Mouse (Mus musculus) hindbrain, embryonic 13.5 days (tissue): ENCODE measurements around the gene F11r. TPM values are rescaled to one million over a fixed set of nuclear protein-coding genes. Genes with fewer than 3 reads are reported as not detected.

Experiments used
- ATAC-seq: fragments of 200-750 bp; cut with Nextera tagmentation; 2 replicates; pipeline ENCODE4 v1.8.0; 2017; ENCODE audit warnings: moderate TSS enrichment; ENCODE audit not compliant: low FRiP score
- H3K27ac ChIP-seq: fragments of 300-500 bp; sonication (generic); 2 replicates; pipeline ENCODE4 v1.5.1; 2015; ENCODE audit warnings: inconsistent platforms, mild to moderate bottlenecking, moderate library complexity
- H3K27me3 ChIP-seq: fragments of 300-500 bp; sonication (generic); 2 replicates; pipeline ENCODE4 v1.6.1; 2015; ENCODE audit warnings: mild to moderate bottlenecking, inconsistent platforms
- H3K36me3 ChIP-seq: fragments of 300-500 bp; sonication (generic); 2 replicates; pipeline ENCODE4 v1.6.1; 2015; ENCODE audit warnings: mild to moderate bottlenecking, inconsistent platforms
- H3K4me1 ChIP-seq: fragments of 300-500 bp; sonication (generic); replicated peaks from 2 replicates; pipeline ENCODE4 v1.6.1; 2015; ENCODE audit warnings: inconsistent platforms
- H3K4me2 ChIP-seq: fragments of 300-500 bp; sonication (generic); 2 replicates; pipeline ENCODE4 v1.6.1; 2015; ENCODE audit warnings: inconsistent platforms, mild to moderate bottlenecking, moderate library complexity
- H3K4me3 ChIP-seq: fragments of 300-500 bp; sonication (generic); 2 replicates; pipeline ENCODE4 v1.5.1; 2015; ENCODE audit warnings: mild to moderate bottlenecking, inconsistent platforms
- H3K9ac ChIP-seq: fragments of 300-500 bp; sonication (generic); 2 replicates; pipeline ENCODE4 v1.6.1; 2015; ENCODE audit warnings: mild to moderate bottlenecking, inconsistent platforms
- H3K9me3 ChIP-seq: fragments of 300-500 bp; sonication (generic); 2 replicates; pipeline ENCODE4 v1.6.1; 2016; ENCODE audit warnings: inconsistent platforms
- WGBS: fragments of 180-500 bp; shearing (Covaris S2); methylation state at CpG from one replicate; pipeline ENCODE4 v1.1.7; 2015; 5-methylcytosine and 5-hydroxymethylcytosine counted together
- polyA plus RNA-seq: library from polyadenylated mRNA; unstranded; fragments of >200 nt; fragmentation: Nextera tagmentation; extraction: Ambion mirVana; gene quantifications from 2 replicates; pipeline ENCODE4 v1.2.1, GENCODE M21; 2015

F11r gene
- 12.2 and 13.3 TPM in 2 replicates for polyA plus RNA-seq

GRCm38 (mm10) chr1:171437264-171438013, at the start of gene F11r:
Gene F11r, plus strand, starts transcription at chr1:171437535.
- Histone ChIP-seq H3K27ac (no peak within 1 kb of the TSS), H3K9me3 (no peaks in the 10 kb centered on the region), H3K4me3 (peak within 1 kb of the TSS; percentile 39), H3K9ac (peak within 1 kb of the TSS; percentile 56), H3K4me2 (peak within 1 kb of the TSS; percentile 56), H3K4me1 (peaks cover 10% of the 10 kb centered on the region), H3K36me3 (no peaks in the 10 kb centered on the region), H3K27me3 (peaks cover 46% of the 10 kb centered on the region)
- ATAC-seq = peak; percentile 65; the same call in 1 of the 2 replicates
- WGBS = under 1% methylated on average over 46 of the region's 46 CpGs

GRCm38 (mm10) chr1:171388376-171389102, 48.8 kb upstream of the F11r start, which contains the start of gene Arhgap30:
Gene Arhgap30, plus strand, starts transcription at chr1:171388954.
- Histone ChIP-seq H3K27me3 (no peaks in the 10 kb centered on the region), H3K4me1 (peaks cover 3% of the 10 kb centered on the region), H3K9ac (no peak within 1 kb of the TSS), H3K4me2 (no peak within 1 kb of the TSS), H3K27ac (no peak within 1 kb of the TSS), H3K9me3 (no peaks in the 10 kb centered on the region), H3K36me3 (no peaks in the 10 kb centered on the region), H3K4me3 (no peak within 1 kb of the TSS)
- ATAC-seq = no peak
- 80% methylated on average over 15 of the region's 15 CpGs for WGBS

- Histone ChIP-seq H3K4me1 (peaks cover 3% of the 10 kb centered on the region), H3K4me2 (no peak overlapping the region), H3K9me3 (no peaks in the 10 kb centered on the region), H3K36me3 (no peaks in the 10 kb centered on the region), H3K4me3 (no peak overlapping the region), H3K27me3 (0 out of 2 replicates have a peak, but pooled peaks cover 6% of the 10 kb centered on the region), H3K27ac (no peak overlapping the region), H3K9ac (no peak overlapping the region)
- 77% methylated on average over 4 of the region's 4 CpGs for WGBS
- no peak for ATAC-seq
Observed at GRCm38 (mm10) chr1:171390101-171390500, 47.2 kb upstream of the F11r start.

GRCm38 (mm10) chr1:171401821-171402220, 35.5 kb upstream of the F11r start:
- H3K27ac ChIP-seq = no peak overlapping the region
- no peaks in the 10 kb centered on the region for H3K36me3 ChIP-seq
- H3K9ac ChIP-seq = no peak overlapping the region
- no peaks in the 10 kb centered on the region for H3K4me1 ChIP-seq
- no peaks in the 10 kb centered on the region for H3K9me3 ChIP-seq
- H3K4me2 ChIP-seq = no peak overlapping the region
- ATAC-seq = no peak
- peaks cover 10% of the 10 kb centered on the region for H3K27me3 ChIP-seq
- no peak overlapping the region for H3K4me3 ChIP-seq
- 78% methylated on average over 4 of the region's 4 CpGs for WGBS

GRCm38 (mm10) chr1:171402991-171403390, 34.3 kb upstream of the F11r start:
- H3K4me2 ChIP-seq = no peak overlapping the region
- H3K9me3 ChIP-seq = no peaks in the 10 kb centered on the region
- H3K9ac ChIP-seq = no peak overlapping the region

GRCm38 (mm10) chr1:171407263-171407662, 30.1 kb upstream of the F11r start:
- no peak for ATAC-seq
- H3K4me2 ChIP-seq = no peak overlapping the region
- peaks cover 33% of the 10 kb centered on the region for H3K27me3 ChIP-seq

More at GRCm38 (mm10) chr1:171402991-171403390, 34.3 kb upstream of the F11r start:
- Histone ChIP-seq H3K27ac (no peak overlapping the region), H3K27me3 (peaks cover 19% of the 10 kb centered on the region), H3K4me3 (no peak overlapping the region), H3K36me3 (no peaks in the 10 kb centered on the region), H3K4me1 (no peaks in the 10 kb centered on the region)
- no peak for ATAC-seq
- 83% methylated on average over 6 of the region's 9 CpGs for WGBS

GRCm38 (mm10) chr1:171410231-171410630, 27.1 kb upstream of the F11r start:
- no peak for ATAC-seq
- Histone ChIP-seq H3K36me3 (peaks cover 7% of the 10 kb centered on the region), H3K4me2 (no peak overlapping the region), H3K4me1 (peaks cover 22% of the 10 kb centered on the region), H3K27ac (no peak overlapping the region), H3K9ac (no peak overlapping the region), H3K9me3 (no peaks in the 10 kb centered on the region), H3K27me3 (peaks cover 28% of the 10 kb centered on the region), H3K4me3 (peak overlapping the region; percentile 92; the same call in 1 of the 2 replicates)
- 91% methylated on average over 1 of the region's 1 CpGs for WGBS

More at GRCm38 (mm10) chr1:171407263-171407662, 30.1 kb upstream of the F11r start:
- H3K9ac ChIP-seq = no peak overlapping the region
- H3K4me3 ChIP-seq = no peak overlapping the region
- no peaks in the 10 kb centered on the region for H3K4me1 ChIP-seq
- no peaks in the 10 kb centered on the region for H3K36me3 ChIP-seq
- H3K27ac ChIP-seq = no peak overlapping the region
- WGBS = 88% methylated on average over 5 of the region's 5 CpGs
- H3K9me3 ChIP-seq = no peaks in the 10 kb centered on the region

- Histone ChIP-seq H3K9ac (peak within 1 kb of the TSS; percentile 98), H3K27ac (peak within 1 kb of the TSS; percentile 97), H3K36me3 (peaks cover 15% of the 10 kb centered on the region), H3K27me3 (peaks cover 28% of the 10 kb centered on the region), H3K4me3 (peak within 1 kb of the TSS; percentile 92), H3K4me2 (peak within 1 kb of the TSS; percentile 60), H3K9me3 (no peaks in the 10 kb centered on the region), H3K4me1 (peaks cover 22% of the 10 kb centered on the region)
- 1% methylated on average over 36 of the region's 36 CpGs for WGBS
- ATAC-seq = peak; percentile 98
Observed at GRCm38 (mm10) chr1:171410947-171411484, 26.3 kb upstream of the F11r start, which contains the start of gene Usf1. Gene Usf1, plus strand, starts transcription at chr1:171411313.

GRCm38 (mm10) chr1:171411492-171411941, 25.8 kb upstream of the F11r start:
- peaks cover 20% of the 10 kb centered on the region for H3K36me3 ChIP-seq
- peak overlapping the region; percentile 98 for H3K9ac ChIP-seq
- H3K4me2 ChIP-seq = peak overlapping the region; percentile 60
- peak; percentile 81 for ATAC-seq
- H3K27me3 ChIP-seq = peaks cover 24% of the 10 kb centered on the region
- H3K9me3 ChIP-seq = no peaks in the 10 kb centered on the region
- H3K4me3 ChIP-seq = peak overlapping the region; percentile 92
- WGBS = 0% methylated on average over 39 of the region's 39 CpGs
- H3K27ac ChIP-seq = peak overlapping the region; percentile 97
- H3K4me1 ChIP-seq = peaks cover 22% of the 10 kb centered on the region

- H3K4me3 ChIP-seq = peak overlapping the region; percentile 92
- no peaks in the 10 kb centered on the region for H3K9me3 ChIP-seq
- peaks cover 22% of the 10 kb centered on the region for H3K4me1 ChIP-seq
- H3K9ac ChIP-seq = peak overlapping the region; percentile 98
- H3K4me2 ChIP-seq = peak overlapping the region; percentile 60
- 2% methylated on average over 20 of the region's 20 CpGs for WGBS
- peaks cover 23% of the 10 kb centered on the region for H3K27me3 ChIP-seq
- H3K36me3 ChIP-seq = peaks cover 25% of the 10 kb centered on the region
- H3K27ac ChIP-seq = peak overlapping the region; percentile 97
- ATAC-seq = peak; percentile 29
Observed at GRCm38 (mm10) chr1:171412001-171412441, 25.3 kb upstream of the F11r start.

GRCm38 (mm10) chr1:171412446-171412845, 24.9 kb upstream of the F11r start:
- WGBS = 25% methylated on average over 3 of the region's 3 CpGs
- Histone ChIP-seq H3K4me1 (peaks cover 22% of the 10 kb centered on the region), H3K27ac (peak overlapping the region; percentile 97), H3K27me3 (peaks cover 20% of the 10 kb centered on the region), H3K4me3 (peak overlapping the region; percentile 92), H3K9me3 (no peaks in the 10 kb centered on the region), H3K4me2 (peak overlapping the region; percentile 60), H3K36me3 (peaks cover 29% of the 10 kb centered on the region), H3K9ac (peak overlapping the region; percentile 98)
- 0 out of 2 replicates have a peak, but pooled peaks have one; percentile 9 for ATAC-seq

GRCm38 (mm10) chr1:171413608-171414007, 23.7 kb upstream of the F11r start:
- Histone ChIP-seq H3K36me3 (peaks cover 40% of the 10 kb centered on the region), H3K4me1 (peaks cover 22% of the 10 kb centered on the region)
- ATAC-seq = no peak

More at GRCm38 (mm10) chr1:171413608-171414007, 23.7 kb upstream of the F11r start:
- Histone ChIP-seq H3K27ac (no peak overlapping the region), H3K4me3 (peak overlapping the region; percentile 92), H3K4me2 (peak overlapping the region; percentile 60), H3K27me3 (peaks cover 8% of the 10 kb centered on the region), H3K9ac (0 out of 2 replicates have a peak overlapping the region, but pooled peaks have one; percentile 36), H3K9me3 (no peaks in the 10 kb centered on the region)
- 73% methylated on average over 8 of the region's 8 CpGs for WGBS
